Mouse (Mus musculus) C2C12 (cell line): Measurements from ENCODE around the gene Akap12. TPM values are rescaled to one million over a fixed set of nuclear protein-coding genes. Genes with fewer than 3 reads are reported as not detected.

Experiments used
- H3K27me3 ChIP-seq: one replicate; pipeline ENCODE4 v1.6.1; 2011; ENCODE audit not compliant: control insufficient read depth, insufficient read depth, insufficient read length
- H3K36me3 ChIP-seq: one replicate; pipeline ENCODE4 v1.6.1; 2011; ENCODE audit not compliant: control insufficient read depth, insufficient read depth
- H3K4me3 ChIP-seq: one replicate; pipeline ENCODE4 v1.5.1; 2011; ENCODE audit warnings: mild to moderate bottlenecking, control low read depth; ENCODE audit not compliant: poor library complexity, insufficient read depth, severe bottlenecking
- H3K79me2 ChIP-seq: one replicate; pipeline ENCODE4 v1.6.1; 2011; ENCODE audit not compliant: control insufficient read depth, insufficient read depth
- H3K79me3 ChIP-seq: one replicate; pipeline ENCODE4 v1.6.1; 2011; ENCODE audit warnings: low read depth, control low read depth
- H3ac ChIP-seq: one replicate; pipeline ENCODE3; 2011; ENCODE audit warnings: low read depth; ENCODE audit not compliant: control insufficient read depth, insufficient read length
- CEBPB ChIP-seq: IDR thresholded peaks from one replicate; pipeline ENCODE4 v1.6.1; 2011; ENCODE audit warnings: low read depth, mild to moderate bottlenecking, control low read depth, moderate library complexity
- CTCF ChIP-seq: IDR thresholded peaks from one replicate; pipeline ENCODE4 v1.5.1; 2011; ENCODE audit not compliant: control insufficient read depth, insufficient read depth, insufficient read length
- FOSL1 ChIP-seq: IDR thresholded peaks from one replicate; pipeline ENCODE4 v1.8.0; 2011; ENCODE audit warnings: mild to moderate bottlenecking, low read length; ENCODE audit not compliant: poor library complexity, insufficient read depth, severe bottlenecking
- MAX ChIP-seq: IDR thresholded peaks from one replicate; pipeline ENCODE4 v1.6.1; 2011; ENCODE audit warnings: mild to moderate bottlenecking, control low read depth
- MYOD1 ChIP-seq: IDR thresholded peaks from one replicate; pipeline ENCODE4 v1.6.1; 2011; ENCODE audit warnings: low read depth; ENCODE audit not compliant: control insufficient read depth, insufficient read length
- MYOG ChIP-seq: IDR thresholded peaks from one replicate; pipeline ENCODE4 v1.6.1; 2011; ENCODE audit not compliant: control insufficient read depth, insufficient read length; ENCODE audit errors: extremely low read depth
- USF1 ChIP-seq: IDR thresholded peaks from one replicate; pipeline ENCODE4 v1.6.1; 2011; ENCODE audit warnings: low read depth, mild to moderate bottlenecking, control low read depth, moderate library complexity
- polyA plus RNA-seq: library from polyadenylated mRNA; unstranded; fragments of >200 nt; fragmentation: generic; extraction: Trizol; gene quantifications from one replicate; pipeline ENCODE4 v1.2.1, GENCODE M21; 2012; ENCODE audit warnings: missing spikeins

The Akap12 gene
- polyA plus RNA-seq, 1 experiment = 4.7 TPM

DNA sequence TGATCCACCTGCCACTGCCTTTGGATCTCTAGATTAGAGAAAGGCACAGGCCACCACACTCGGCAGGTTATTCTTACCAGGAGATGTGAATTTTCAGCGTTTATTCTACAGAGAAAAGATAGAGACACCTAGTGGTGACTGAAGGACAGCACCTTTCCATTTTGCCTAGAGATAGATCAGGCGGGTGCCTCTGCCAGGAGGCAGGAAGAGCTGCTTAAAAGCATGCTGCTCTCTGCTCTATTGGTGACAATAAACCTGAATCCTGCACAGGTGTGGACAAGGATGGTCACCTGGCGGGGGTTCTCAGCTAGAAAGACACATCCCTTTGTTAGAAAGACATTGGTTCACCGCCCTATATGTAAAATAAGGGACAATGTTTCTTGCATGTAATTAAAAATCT is 105.8 kb downstream of the Akap12 start:
- TF ChIP-seq CTCF (no peak), MYOD1 (no peak), CEBPB (no peak), FOSL1 (no peak), MAX (no peak), MYOG (no peak), USF1 (no peak)
- Histone ChIP-seq H3K4me3 (no peak overlapping the region), H3ac (no peak overlapping the region), H3K27me3 (no peaks in the 10 kb centered on the region), H3K79me3 (peaks cover 3% of the 10 kb centered on the region), H3K36me3 (peaks cover 31% of the 10 kb centered on the region), H3K79me2 (peaks cover 6% of the 10 kb centered on the region)

DNA sequence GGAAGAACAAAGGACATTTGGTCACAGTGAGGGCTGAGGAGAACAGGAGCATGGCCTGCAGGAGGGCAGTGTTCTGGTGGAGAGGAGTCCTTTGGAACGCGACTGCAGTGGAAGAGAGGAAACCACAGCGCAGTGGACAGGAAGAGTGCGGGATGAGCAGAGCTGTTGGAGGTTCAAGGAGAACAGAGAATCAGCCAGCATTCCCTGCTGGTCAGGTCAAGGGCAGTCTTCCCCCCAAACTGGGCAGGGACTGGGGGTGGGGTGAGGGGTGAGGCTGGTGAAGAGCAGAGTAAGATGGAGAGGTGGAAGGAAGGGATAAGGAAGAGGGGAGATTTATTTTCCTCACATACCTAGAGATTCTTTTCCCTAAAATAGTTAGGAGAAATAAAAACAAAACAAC is 107.4 kb downstream of the Akap12 start:
- Histone ChIP-seq H3ac (no peak overlapping the region), H3K79me3 (peaks cover 3% of the 10 kb centered on the region), H3K36me3 (peaks cover 22% of the 10 kb centered on the region), H3K27me3 (no peaks in the 10 kb centered on the region), H3K79me2 (peaks cover 16% of the 10 kb centered on the region), H3K4me3 (no peak overlapping the region)
- TF ChIP-seq MAX (no peak), USF1 (no peak)

DNA sequence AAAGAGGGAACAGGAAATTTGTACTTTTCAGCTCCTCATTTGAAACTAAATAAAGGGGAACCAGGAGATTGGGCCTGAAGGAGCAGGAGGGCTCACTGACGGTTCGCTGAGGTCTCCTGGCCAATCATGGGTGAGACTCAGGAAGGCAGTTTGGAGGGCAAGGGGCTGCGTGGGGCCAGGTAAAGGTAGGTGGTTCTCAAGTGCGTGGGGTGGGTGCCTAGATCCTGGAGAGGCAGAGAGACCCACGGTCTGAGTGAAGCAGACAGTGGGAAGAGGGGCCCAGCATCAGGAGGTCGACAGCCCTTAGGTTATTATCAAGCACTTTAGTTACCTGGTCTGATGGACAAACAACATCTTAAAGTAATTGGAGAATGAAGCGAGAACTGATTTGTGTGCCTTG is 108.1 kb downstream of the Akap12 start:
- peaks cover 3% of the 10 kb centered on the region for H3K79me3 ChIP-seq
- H3K27me3 ChIP-seq = no peaks in the 10 kb centered on the region
- H3K36me3 ChIP-seq = peaks cover 22% of the 10 kb centered on the region
- H3K79me2 ChIP-seq = peaks cover 19% of the 10 kb centered on the region
- H3K4me3 ChIP-seq = no peak overlapping the region
- no peak overlapping the region for H3ac ChIP-seq
- TF ChIP-seq USF1 (no peak), FOSL1 (no peak), MYOG (no peak), CTCF (no peak), MAX (no peak), MYOD1 (no peak), CEBPB (no peak)

DNA sequence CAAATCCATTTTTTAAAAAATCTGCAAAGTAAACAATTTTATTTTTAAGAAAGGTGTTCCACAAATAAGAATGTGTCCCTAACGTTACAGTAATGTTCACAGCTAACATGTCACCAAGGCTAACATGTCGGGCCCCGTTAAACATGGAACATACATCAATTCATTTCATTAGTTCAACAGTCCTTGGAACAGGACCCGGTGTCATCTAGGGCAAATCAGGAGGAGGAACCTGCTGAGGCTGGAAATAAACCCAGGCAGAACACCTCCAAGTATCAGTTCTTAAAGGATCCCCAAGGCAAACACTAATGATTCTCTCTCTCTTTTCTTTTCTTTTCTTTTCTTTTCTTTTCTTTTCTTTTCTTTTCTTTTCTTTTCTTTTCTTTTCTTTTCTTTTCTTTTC is 108.6 kb downstream of the Akap12 start:
- Histone ChIP-seq H3K27me3 (no peaks in the 10 kb centered on the region), H3K79me3 (peaks cover 3% of the 10 kb centered on the region), H3K4me3 (no peak overlapping the region), H3K79me2 (peaks cover 21% of the 10 kb centered on the region), H3ac (no peak overlapping the region), H3K36me3 (peaks cover 22% of the 10 kb centered on the region)
- TF ChIP-seq CTCF = no peak
- TF ChIP-seq MAX = no peak
- TF ChIP-seq MYOG = no peak
- no peak for TF ChIP-seq FOSL1
- no peak for TF ChIP-seq CEBPB

DNA sequence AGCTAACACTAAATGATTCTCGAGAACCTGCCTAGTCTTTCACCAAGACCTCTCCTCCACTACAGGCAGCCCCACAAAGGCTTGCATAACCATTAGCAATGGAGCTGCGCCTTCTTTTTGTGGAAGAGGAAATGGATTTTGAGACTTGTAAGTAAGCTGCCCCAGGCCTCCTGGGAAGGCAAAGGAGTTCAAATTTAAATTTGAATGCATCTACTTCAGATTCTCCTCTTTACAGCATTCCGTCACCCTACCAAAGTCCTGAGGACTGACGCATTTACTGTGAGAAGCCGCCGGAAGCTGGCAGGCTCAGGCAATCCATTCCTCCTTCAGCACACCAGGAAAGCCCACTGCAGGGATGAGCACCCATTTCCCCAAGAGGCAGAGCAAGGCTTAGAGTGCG is 109.1 kb downstream of the Akap12 start:
- peaks cover 21% of the 10 kb centered on the region for H3K79me2 ChIP-seq
- TF ChIP-seq FOSL1 = no peak
- no peak for TF ChIP-seq CTCF
- no peak for TF ChIP-seq MAX
- no peak for TF ChIP-seq USF1
- no peak for TF ChIP-seq CEBPB
- no peak for TF ChIP-seq MYOG
- no peak for TF ChIP-seq MYOD1
- peaks cover 22% of the 10 kb centered on the region for H3K36me3 ChIP-seq
- H3K4me3 ChIP-seq = no peak overlapping the region
- no peaks in the 10 kb centered on the region for H3K27me3 ChIP-seq
- peaks cover 3% of the 10 kb centered on the region for H3K79me3 ChIP-seq
- no peak overlapping the region for H3ac ChIP-seq

DNA sequence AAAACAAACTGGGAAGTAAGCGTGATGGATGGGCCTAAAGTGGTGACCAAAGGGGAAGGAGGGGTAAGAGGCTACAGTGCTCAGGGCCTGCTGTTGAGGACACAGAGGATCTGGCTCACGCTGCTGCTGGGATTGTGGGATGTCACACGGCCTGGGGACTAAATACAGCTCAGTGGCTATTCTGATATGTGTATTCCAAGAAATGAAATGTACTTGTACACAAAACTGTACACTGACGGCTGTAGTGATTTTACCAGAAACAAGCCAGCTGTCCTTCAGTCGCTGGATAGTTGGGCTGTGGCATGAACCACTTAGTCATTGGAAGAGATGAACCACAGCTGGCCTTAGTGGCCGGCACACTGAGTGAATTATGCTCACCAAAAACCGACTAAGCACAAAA is 110.3 kb downstream of the Akap12 start:
- peaks cover 6% of the 10 kb centered on the region for H3K79me3 ChIP-seq
- no peak overlapping the region for H3ac ChIP-seq
- H3K79me2 ChIP-seq = peaks cover 33% of the 10 kb centered on the region
- no peak overlapping the region for H3K4me3 ChIP-seq
- peaks cover 20% of the 10 kb centered on the region for H3K36me3 ChIP-seq
- TF ChIP-seq USF1 = no peak
- no peak for TF ChIP-seq CTCF
- no peak for TF ChIP-seq MAX
- TF ChIP-seq FOSL1 = no peak
- TF ChIP-seq MYOD1 = no peak
- TF ChIP-seq CEBPB = no peak
- TF ChIP-seq MYOG = no peak
- H3K27me3 ChIP-seq = no peaks in the 10 kb centered on the region
